Mouse (Mus musculus): Measurements from ENCODE around the gene Emd.

GRCm38 (mm10) chrX:74299721-74300120, 45.2 kb downstream of the Emd start:
- TF ChIP-seq CTCF (IDR thresholded peaks at IDR 0.05; ENCODE audit: borderline replicate concordance, insufficient read depth, low read depth, low read length) (no peak), POLR2A (IDR thresholded peaks at IDR 0.05; ENCODE audit: borderline replicate concordance, insufficient read depth, low read length) (no peak)
